Mouse (Mus musculus) hindbrain, embryonic 15.5 days (tissue): Measurements from ENCODE around the gene Rassf7. TPM values are rescaled to one million over a fixed set of nuclear protein-coding genes. Genes with fewer than 3 reads are reported as not detected.

Experiments used
- ATAC-seq: fragments of 200-750 bp; cut with Nextera tagmentation; 2 replicates; pipeline ENCODE4 v1.8.0; 2017; ENCODE audit warnings: low read depth, moderate number of reproducible peaks, moderate TSS enrichment; ENCODE audit not compliant: low FRiP score
- H3K27ac ChIP-seq: fragments of 300-500 bp; sonication (generic); replicated peaks from 2 replicates; pipeline ENCODE4 v1.5.1; 2015; ENCODE audit warnings: mild to moderate bottlenecking, inconsistent platforms
- H3K27me3 ChIP-seq: fragments of 300-500 bp; sonication (generic); 2 replicates; pipeline ENCODE4 v1.6.1; 2015; ENCODE audit warnings: control low read depth, inconsistent platforms
- H3K36me3 ChIP-seq: fragments of 300-500 bp; sonication (generic); 2 replicates; pipeline ENCODE4 v1.6.1; 2015; ENCODE audit warnings: control low read depth, inconsistent platforms
- H3K4me1 ChIP-seq: fragments of 300-500 bp; sonication (generic); replicated peaks from 2 replicates; pipeline ENCODE4 v1.6.1; 2015; ENCODE audit warnings: control low read depth, inconsistent platforms
- H3K4me2 ChIP-seq: fragments of 300-500 bp; sonication (generic); 2 replicates; pipeline ENCODE4 v1.6.1; 2015; ENCODE audit warnings: moderate library complexity, mild to moderate bottlenecking, inconsistent platforms
- H3K4me3 ChIP-seq: fragments of 300-500 bp; sonication (generic); 2 replicates; pipeline ENCODE4 v1.5.1; 2015; ENCODE audit warnings: mild to moderate bottlenecking, inconsistent platforms
- H3K9ac ChIP-seq: fragments of 300-500 bp; sonication (generic); 2 replicates; pipeline ENCODE4 v1.6.1; 2015; ENCODE audit warnings: inconsistent platforms
- H3K9me3 ChIP-seq: fragments of 300-500 bp; sonication (generic); 2 replicates; pipeline ENCODE4 v1.6.1; 2016; ENCODE audit warnings: control low read depth, inconsistent platforms
- WGBS: fragments of 180-500 bp; shearing (Covaris S2); methylation state at CpG from one replicate; pipeline ENCODE4 v1.1.7; 2015; 5-methylcytosine and 5-hydroxymethylcytosine counted together
- polyA plus RNA-seq: library from polyadenylated mRNA; unstranded; fragments of >200 nt; fragmentation: Nextera tagmentation; extraction: Ambion mirVana; gene quantifications from 2 replicates; pipeline ENCODE4 v1.2.1, GENCODE M21; 2015

Gene Rassf7
- polyA plus RNA-seq, 1 experiment from 2014 or later: 24.5 TPM

- ATAC-seq: no peak
- H3K9ac ChIP-seq: no peak overlapping the region
- WGBS: 90% methylated on average over 17 of the region's 17 CpGs
Measured at GRCm38 (mm10) chr7:141217343-141218013, 1.8 kb downstream of the Rassf7 start.

GRCm38 (mm10) chr7:141218141-141218540, 2.5 kb downstream of the Rassf7 start:
- Histone ChIP-seq H3K4me2 (no peak overlapping the region), H3K9me3 (no peaks in the 10 kb centered on the region), H3K36me3 (no peaks in the 10 kb centered on the region), H3K27ac (no peak overlapping the region), H3K4me3 (no peak overlapping the region), H3K27me3 (no peaks in the 10 kb centered on the region), H3K9ac (no peak overlapping the region), H3K4me1 (peaks cover 41% of the 10 kb centered on the region)
- no peak for ATAC-seq
- WGBS: 81% methylated on average over 3 of the region's 3 CpGs

More at GRCm38 (mm10) chr7:141217343-141218013, 1.8 kb downstream of the Rassf7 start:
- H3K4me3 ChIP-seq: no peak overlapping the region
- no peak overlapping the region for H3K4me2 ChIP-seq
- no peaks in the 10 kb centered on the region for H3K9me3 ChIP-seq
- peaks cover 37% of the 10 kb centered on the region for H3K4me1 ChIP-seq
- H3K27ac ChIP-seq: no peak overlapping the region
- H3K27me3 ChIP-seq: no peaks in the 10 kb centered on the region
- no peaks in the 10 kb centered on the region for H3K36me3 ChIP-seq

GRCm38 (mm10) chr7:141218557-141219133, 3.0 kb downstream of the Rassf7 start:
- 93% methylated on average over 5 of the region's 5 CpGs for WGBS
- H3K9ac ChIP-seq: no peak overlapping the region
- no peak for ATAC-seq

GRCm38 (mm10) chr7:141219558-141220099, 4.0 kb downstream of the Rassf7 start:
- H3K36me3 ChIP-seq: no peaks in the 10 kb centered on the region
- no peak for ATAC-seq
- H3K27me3 ChIP-seq: no peaks in the 10 kb centered on the region
- no peak overlapping the region for H3K9ac ChIP-seq
- 83% methylated on average over 1 of the region's 1 CpGs for WGBS
- H3K9me3 ChIP-seq: no peaks in the 10 kb centered on the region
- H3K4me1 ChIP-seq: peaks cover 41% of the 10 kb centered on the region
- H3K27ac ChIP-seq: no peak overlapping the region
- no peak overlapping the region for H3K4me2 ChIP-seq
- H3K4me3 ChIP-seq: no peak overlapping the region

More at GRCm38 (mm10) chr7:141218557-141219133, 3.0 kb downstream of the Rassf7 start:
- H3K27me3 ChIP-seq: no peaks in the 10 kb centered on the region
- no peaks in the 10 kb centered on the region for H3K36me3 ChIP-seq
- H3K9me3 ChIP-seq: no peaks in the 10 kb centered on the region
- no peak overlapping the region for H3K4me3 ChIP-seq
- H3K4me1 ChIP-seq: peaks cover 41% of the 10 kb centered on the region
- no peak overlapping the region for H3K4me2 ChIP-seq
- no peak overlapping the region for H3K27ac ChIP-seq

- Histone ChIP-seq H3K9me3 (no peaks in the 10 kb centered on the region), H3K27me3 (no peaks in the 10 kb centered on the region), H3K36me3 (no peaks in the 10 kb centered on the region), H3K4me3 (no peak overlapping the region), H3K4me2 (peak overlapping the region; percentile 76; the same call in 1 of the 2 replicates), H3K4me1 (peaks cover 35% of the 10 kb centered on the region), H3K9ac (no peak overlapping the region), H3K27ac (no peak overlapping the region)
- no peak for ATAC-seq
- 86% methylated on average over 1 of the region's 1 CpGs for WGBS
Measured at GRCm38 (mm10) chr7:141220377-141220776, 4.7 kb downstream of the Rassf7 start.

GRCm38 (mm10) chr7:141221249-141222125, 5.8 kb downstream of the Rassf7 start:
- peak; percentile 97 for ATAC-seq
- 3% methylated on average over 44 of the region's 44 CpGs for WGBS
- Histone ChIP-seq H3K9me3 (no peaks in the 10 kb centered on the region), H3K9ac (peak overlapping the region; percentile 47), H3K36me3 (no peaks in the 10 kb centered on the region), H3K27ac (peak overlapping the region; percentile 72), H3K4me3 (peak overlapping the region; percentile 42), H3K4me1 (peaks cover 30% of the 10 kb centered on the region), H3K4me2 (peak overlapping the region; percentile 76), H3K27me3 (no peaks in the 10 kb centered on the region)

- Histone ChIP-seq H3K4me2 (peak overlapping the region; percentile 76), H3K4me1 (peaks cover 23% of the 10 kb centered on the region), H3K27ac (peak overlapping the region; percentile 72), H3K4me3 (peak overlapping the region; percentile 42), H3K27me3 (no peaks in the 10 kb centered on the region), H3K9me3 (no peaks in the 10 kb centered on the region), H3K36me3 (no peaks in the 10 kb centered on the region), H3K9ac (peak overlapping the region; percentile 47)
- 3% methylated on average over 8 of the region's 8 CpGs for WGBS
- no peak for ATAC-seq
Measured at GRCm38 (mm10) chr7:141222126-141222467, 6.4 kb downstream of the Rassf7 start.

- no peak for ATAC-seq
- Histone ChIP-seq H3K27ac (peak overlapping the region; percentile 72), H3K4me2 (peak overlapping the region; percentile 76; the same call in 1 of the 2 replicates), H3K4me1 (peaks cover 22% of the 10 kb centered on the region), H3K27me3 (no peaks in the 10 kb centered on the region), H3K9ac (no peak overlapping the region), H3K9me3 (no peaks in the 10 kb centered on the region), H3K36me3 (no peaks in the 10 kb centered on the region), H3K4me3 (no peak overlapping the region)
- WGBS: 87% methylated on average over 4 of the region's 4 CpGs
Measured at GRCm38 (mm10) chr7:141222696-141223215, 7.1 kb downstream of the Rassf7 start.

- H3K4me2 ChIP-seq: no peak overlapping the region
- no peak overlapping the region for H3K9ac ChIP-seq
- 84% methylated on average over 6 of the region's 6 CpGs for WGBS
- no peaks in the 10 kb centered on the region for H3K27me3 ChIP-seq
- no peaks in the 10 kb centered on the region for H3K9me3 ChIP-seq
- H3K27ac ChIP-seq: no peak overlapping the region
- H3K36me3 ChIP-seq: peaks cover 8% of the 10 kb centered on the region; the same call in 1 of the 2 replicates
- peaks cover 39% of the 10 kb centered on the region for H3K4me1 ChIP-seq
- no peak for ATAC-seq
- no peak overlapping the region for H3K4me3 ChIP-seq
Measured at GRCm38 (mm10) chr7:141226535-141226934, 10.9 kb downstream of the Rassf7 start.

GRCm38 (mm10) chr7:141227796-141228195, 12.1 kb downstream of the Rassf7 start:
- Histone ChIP-seq H3K27me3 (no peaks in the 10 kb centered on the region), H3K27ac (peak overlapping the region; percentile 96; the same call in 1 of the 2 replicates), H3K4me3 (peak overlapping the region; percentile 94), H3K4me2 (peak overlapping the region; percentile 95), H3K36me3 (peaks cover 19% of the 10 kb centered on the region), H3K4me1 (peaks cover 27% of the 10 kb centered on the region), H3K9ac (no peak overlapping the region), H3K9me3 (no peaks in the 10 kb centered on the region)
- WGBS: 81% methylated on average over 4 of the region's 4 CpGs
- peak; percentile 31; the same call in 1 of the 2 replicates for ATAC-seq

GRCm38 (mm10) chr7:141228279-141229067, 12.8 kb downstream of the Rassf7 start, which contains the start of gene Phrf1:
TSS of gene Phrf1 (plus strand) at chr7:141228784.
- peak; percentile 95 for ATAC-seq
- Histone ChIP-seq H3K4me2 (peak within 1 kb of the TSS; percentile 95), H3K9ac (peak within 1 kb of the TSS; percentile 94), H3K4me1 (peaks cover 26% of the 10 kb centered on the region), H3K9me3 (no peaks in the 10 kb centered on the region), H3K4me3 (peak within 1 kb of the TSS; percentile 94), H3K27ac (peak within 1 kb of the TSS; percentile 96), H3K36me3 (peaks cover 25% of the 10 kb centered on the region), H3K27me3 (no peaks in the 10 kb centered on the region)
- whole genome bisulfite sequencing: under 1% methylated on average over 75 of the region's 76 CpGs
